Mouse (Mus musculus) splenic B cell, adult 2 months (primary cell): Measurements from ENCODE around the gene Sumo1.
A peak's percentile ranks its signal among the peaks of the same experiment; 100 is the strongest.

ENCODE experiments used
- DNase-seq: peaks from one replicate; pipeline ENCODE4 v3.0.0-alpha.2; 2011; ENCODE audit warnings: low read depth, low spot score
- H3K27me3 ChIP-seq: 2 replicates; pipeline ENCODE4 v1.6.1; 2012; ENCODE audit warnings: mild to moderate bottlenecking, low read length, moderate library complexity, mixed read lengths; ENCODE audit not compliant: control insufficient read depth, poor library complexity, insufficient read depth, severe bottlenecking
- H3K36me3 ChIP-seq: 2 replicates; pipeline ENCODE4 v1.6.1; 2012; ENCODE audit warnings: mild to moderate bottlenecking, low read length, moderate library complexity, mixed read lengths; ENCODE audit not compliant: control insufficient read depth, poor library complexity, insufficient read depth, severe bottlenecking

The Sumo1 gene

DNA sequence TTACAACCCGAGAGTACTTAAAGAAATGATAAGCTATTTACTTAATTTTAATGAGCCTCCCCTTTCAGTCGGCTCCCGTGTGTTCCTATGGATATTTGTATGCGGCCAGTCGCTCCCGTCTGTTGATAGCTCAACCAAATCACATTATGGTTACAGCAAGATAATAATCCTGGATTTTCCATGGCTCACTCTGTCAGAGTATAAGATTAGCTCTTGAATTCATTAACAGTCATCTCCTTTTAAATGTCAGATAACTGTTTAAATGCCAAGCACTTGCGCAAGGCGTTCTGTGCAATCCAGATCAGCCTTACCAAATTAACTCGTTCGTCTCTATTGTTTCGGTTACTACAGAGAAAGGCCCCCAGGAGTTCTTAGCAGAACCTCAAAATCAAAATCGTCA is 77.8 kb downstream of the Sumo1 start:
- H3K27me3 ChIP-seq = no peaks in the 10 kb centered on the region
- H3K36me3 ChIP-seq = no peaks in the 10 kb centered on the region
- no peak for DNase-seq

DNA sequence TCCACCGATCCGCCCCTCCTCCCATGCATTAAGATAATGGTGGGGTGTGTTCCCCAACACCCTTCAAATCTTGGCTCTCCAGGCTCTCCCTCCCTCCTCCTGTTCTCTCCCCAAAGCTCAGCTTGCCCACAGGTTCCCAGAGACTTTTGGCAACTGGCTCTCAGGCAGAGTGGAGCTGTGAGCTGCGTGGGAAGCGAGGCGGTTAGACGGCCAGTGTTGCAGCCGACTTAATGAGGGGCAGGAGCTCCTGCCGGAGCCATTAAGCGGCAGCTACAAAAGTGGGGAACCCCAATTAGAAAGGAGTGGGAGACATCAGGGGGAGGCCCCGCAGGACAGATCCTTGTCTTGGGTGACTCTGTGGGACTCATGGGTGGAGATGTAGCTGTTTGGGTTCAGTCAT is 78.3 kb downstream of the Sumo1 start:
- no peak for DNase-seq
- H3K27me3 ChIP-seq = no peaks in the 10 kb centered on the region
- no peaks in the 10 kb centered on the region for H3K36me3 ChIP-seq

DNA sequence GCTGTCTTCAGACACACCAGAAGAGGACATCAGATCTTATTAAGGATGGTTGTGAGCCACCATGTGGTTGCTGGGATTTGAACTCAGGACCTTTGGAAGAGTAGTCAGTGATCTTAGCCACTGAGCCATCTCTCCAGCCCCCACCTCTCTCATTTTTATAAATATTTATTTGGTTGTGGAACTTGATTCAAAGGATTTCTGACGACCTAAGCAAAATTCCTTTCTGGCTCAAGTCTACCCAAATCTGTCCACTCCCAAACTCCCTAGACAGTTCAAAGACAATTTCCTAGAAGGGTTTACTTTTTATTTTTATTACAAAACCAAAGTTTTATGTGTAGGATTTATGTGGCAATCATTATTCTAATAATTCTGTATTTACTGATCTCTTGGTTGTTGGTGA is 81.4 kb downstream of the Sumo1 start:
- Histone ChIP-seq H3K36me3 (no peaks in the 10 kb centered on the region), H3K27me3 (no peaks in the 10 kb centered on the region)
- DNase-seq = no peak

DNA sequence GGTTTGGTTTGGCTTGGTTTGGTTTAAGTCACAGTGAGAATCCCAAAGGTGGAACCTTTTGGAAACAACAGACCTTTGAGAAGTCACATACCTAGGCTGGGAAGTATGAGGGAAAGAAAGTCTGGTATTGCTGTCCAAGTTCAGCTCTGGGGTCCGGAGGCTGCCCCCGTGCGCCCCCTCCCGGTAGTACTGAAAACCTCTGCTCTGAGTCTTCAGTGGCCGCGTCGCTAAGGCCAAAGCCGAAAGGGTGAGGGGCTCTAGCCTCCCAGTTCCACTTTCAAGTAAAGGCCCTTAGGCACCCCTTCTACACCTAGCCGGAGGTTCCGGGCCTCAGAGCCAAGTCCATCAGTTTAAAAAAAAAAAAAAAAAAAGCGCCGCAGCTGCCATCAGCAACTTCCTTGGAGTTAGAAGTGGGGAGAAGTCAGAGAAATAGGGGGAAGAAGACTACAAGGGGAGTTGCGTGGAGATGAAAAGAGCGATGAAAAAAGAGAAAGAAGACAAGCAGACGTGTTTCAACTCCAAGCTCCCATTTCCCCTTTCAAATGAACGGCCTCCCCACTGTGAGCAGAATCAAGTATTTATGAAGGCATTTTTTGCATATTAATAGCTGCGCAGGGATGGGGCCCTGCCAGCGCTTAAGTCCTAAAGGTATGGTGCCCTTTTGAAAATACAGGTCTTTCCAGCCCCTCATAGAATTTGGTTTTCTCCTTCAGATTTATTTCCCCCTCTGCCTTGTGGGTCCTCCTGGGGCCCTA is 85.8 kb downstream of the Sumo1 start:
- Histone ChIP-seq H3K36me3 (no peaks in the 10 kb centered on the region), H3K27me3 (no peaks in the 10 kb centered on the region)
- DNase-seq = peak; percentile 55

DNA sequence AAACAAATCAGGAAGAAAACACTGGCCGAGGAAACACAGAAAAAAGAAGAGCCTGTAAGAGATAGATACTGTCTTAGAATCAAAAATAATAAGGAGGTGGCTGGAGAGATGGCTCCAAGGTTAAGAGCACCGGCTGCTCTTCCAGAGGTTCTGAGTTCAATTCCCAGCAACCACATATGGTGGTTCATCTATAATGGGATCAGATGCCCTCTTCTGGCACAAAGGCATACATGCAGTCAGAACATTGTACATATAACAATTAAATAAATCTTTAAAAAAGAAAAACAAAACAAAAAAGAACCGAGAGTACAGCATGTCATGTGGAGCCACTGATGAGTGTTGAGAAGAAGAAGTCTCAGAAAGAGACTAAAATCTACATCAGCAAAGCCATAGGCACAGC is 89.8 kb downstream of the Sumo1 start:
- Histone ChIP-seq H3K36me3 (no peaks in the 10 kb centered on the region), H3K27me3 (no peaks in the 10 kb centered on the region)
- no peak for DNase-seq

DNA sequence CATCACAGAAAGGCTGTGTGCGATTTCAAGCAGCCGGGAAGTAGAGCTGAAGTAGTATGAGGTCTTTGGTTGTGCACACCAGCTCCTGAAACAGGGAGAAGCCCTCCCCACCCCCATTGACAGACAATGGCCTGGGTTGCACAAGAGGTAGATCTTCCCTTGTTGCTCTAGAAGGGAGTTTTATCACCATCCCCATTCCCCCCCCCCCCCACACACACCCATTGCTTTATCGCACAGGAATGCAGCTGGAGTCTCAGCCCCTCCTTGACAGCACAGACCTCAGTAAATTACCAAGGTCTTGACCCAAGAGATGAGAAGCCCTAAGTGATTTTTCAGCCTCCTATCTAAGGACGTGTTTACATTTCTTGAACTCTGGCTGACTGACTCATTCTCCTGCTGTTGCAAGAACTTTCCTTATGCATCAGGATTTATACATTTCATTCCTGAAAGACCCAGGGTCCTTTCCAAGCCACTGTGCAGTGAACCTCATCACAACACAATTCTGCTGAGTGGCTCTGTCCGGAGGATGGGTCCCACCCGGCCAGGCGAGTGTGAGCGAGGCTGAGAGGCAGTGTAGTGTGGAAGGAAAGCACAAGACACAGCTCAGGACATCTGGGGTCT is 90.4 kb downstream of the Sumo1 start:
- Histone ChIP-seq H3K27me3 (no peaks in the 10 kb centered on the region), H3K36me3 (no peaks in the 10 kb centered on the region)
- DNase-seq = no peak

DNA sequence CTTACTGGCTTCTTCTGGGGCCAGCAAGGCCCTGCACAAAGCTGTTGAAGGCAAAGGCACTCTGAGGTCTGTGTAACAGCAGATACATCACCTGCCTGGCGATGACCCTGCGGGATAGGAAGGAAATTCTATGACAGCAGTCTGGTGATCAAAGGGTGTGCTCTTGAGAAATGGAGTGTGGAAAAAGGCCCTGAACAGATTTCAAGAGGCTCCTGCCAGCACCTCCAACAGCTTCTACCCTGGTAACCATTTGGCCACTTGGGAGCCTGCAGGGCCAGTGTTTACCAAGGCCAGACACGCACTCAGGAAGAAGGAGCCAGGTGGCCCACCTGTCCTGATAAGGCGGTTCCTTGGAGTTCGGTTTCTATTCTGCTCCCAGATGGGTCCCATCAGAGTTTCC is 91.3 kb downstream of the Sumo1 start:
- DNase-seq = no peak
- H3K36me3 ChIP-seq = no peaks in the 10 kb centered on the region
- H3K27me3 ChIP-seq = no peaks in the 10 kb centered on the region

DNA sequence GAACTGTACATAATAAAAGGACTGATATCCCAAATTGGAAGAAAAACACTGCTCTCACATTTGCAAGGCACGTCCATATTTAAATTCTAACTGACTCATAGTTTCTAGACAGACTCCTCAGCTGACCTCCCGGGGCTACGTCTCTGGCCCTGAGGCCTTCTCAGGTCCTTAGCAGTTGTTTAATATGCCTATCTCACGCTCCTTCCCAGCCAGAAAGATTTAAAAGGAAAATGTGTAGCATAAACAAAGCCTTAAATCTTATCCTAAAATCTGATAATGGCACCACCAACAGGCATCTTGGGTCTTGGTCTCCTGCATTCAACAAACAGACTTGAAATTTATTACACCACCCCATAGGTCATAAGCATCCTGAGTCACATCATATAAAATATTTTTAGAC is 91.9 kb downstream of the Sumo1 start:
- no peaks in the 10 kb centered on the region for H3K27me3 ChIP-seq
- no peak for DNase-seq
- H3K36me3 ChIP-seq = no peaks in the 10 kb centered on the region

DNA sequence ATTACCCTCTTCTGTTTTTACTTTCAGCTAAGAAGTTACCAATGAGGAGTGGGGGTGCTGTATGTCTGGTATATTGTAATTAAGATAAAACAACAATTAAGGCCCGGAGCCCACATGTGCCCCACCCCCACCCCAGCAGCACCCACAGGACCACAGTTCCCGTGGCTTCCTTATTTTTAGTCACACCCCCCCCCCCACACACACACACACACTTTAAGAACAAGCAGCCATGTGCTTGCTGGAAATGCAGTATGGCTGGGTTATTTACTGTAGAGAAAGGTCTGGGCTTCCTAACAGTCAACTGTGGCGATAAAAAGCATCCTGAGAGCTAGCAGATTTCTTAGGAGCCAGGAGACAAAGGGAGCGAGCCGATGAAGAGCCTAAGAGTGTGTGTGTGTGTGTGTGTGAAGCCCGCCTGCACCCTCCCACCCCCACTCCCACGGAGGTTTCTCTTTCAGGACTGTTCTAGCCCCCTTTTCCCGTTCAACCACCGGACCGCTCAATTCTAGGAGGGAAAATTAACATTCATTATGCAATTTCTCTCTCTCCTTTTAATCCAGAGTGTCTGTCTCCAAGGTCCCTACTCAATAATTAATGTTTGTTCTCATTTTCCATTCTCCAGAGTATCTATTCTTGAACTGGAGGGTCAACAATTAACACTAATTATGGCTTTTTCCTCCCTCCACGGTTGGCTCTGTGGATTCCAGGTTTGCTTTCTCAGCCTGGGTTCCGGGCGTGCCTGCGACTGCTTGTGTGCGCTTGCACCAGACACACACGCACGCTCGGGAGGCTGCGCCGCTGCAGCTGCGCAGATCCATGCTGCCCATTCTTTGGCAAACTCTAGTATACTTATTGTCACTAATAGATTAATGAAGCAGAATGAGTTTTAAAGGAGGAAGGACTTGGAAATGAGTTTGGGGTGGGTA is 96.1 kb downstream of the Sumo1 start:
- H3K36me3 ChIP-seq = no peaks in the 10 kb centered on the region
- DNase-seq = no peak
- H3K27me3 ChIP-seq = no peaks in the 10 kb centered on the region

DNA sequence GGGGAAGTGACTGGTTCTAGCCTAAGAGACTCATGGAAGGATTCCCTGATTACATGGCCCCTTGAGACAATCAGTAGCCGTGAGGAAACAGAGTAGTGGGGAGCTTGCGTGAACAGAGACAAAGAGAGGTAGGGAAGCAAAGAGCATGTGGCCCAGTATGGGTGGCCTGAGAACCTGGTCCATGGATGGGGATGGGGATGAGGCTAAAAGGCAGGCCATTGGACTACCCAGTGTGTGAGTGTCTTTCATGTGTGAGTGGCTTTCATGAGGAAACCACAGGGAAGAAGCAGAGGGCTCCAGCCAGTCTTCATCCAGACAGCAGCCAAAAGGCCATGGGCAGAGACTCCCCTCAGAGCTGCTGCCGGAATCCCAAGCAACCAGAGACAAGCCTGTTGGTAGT is 96.8 kb downstream of the Sumo1 start:
- Histone ChIP-seq H3K27me3 (no peaks in the 10 kb centered on the region), H3K36me3 (no peaks in the 10 kb centered on the region)
- DNase-seq = no peak

DNA sequence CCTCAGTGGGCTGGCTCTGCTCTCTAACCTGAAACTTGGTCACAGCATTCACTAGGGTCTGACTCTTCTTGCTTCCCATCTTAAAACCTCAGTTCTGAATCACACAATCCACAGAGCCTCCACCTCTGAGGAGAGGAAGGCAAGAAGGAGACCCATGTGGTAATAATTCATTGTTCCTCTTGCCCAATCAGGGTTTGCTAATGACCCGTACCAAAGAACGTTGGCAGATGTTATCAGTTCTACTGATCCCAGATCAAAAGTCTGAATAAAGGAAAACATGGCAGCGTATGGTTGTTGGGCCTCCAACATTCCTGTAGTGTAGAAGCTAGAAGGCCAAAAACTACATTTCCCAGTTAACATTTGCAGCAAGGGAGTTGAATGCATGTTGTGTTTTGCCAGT is 99.1 kb downstream of the Sumo1 start:
- no peaks in the 10 kb centered on the region for H3K36me3 ChIP-seq
- no peaks in the 10 kb centered on the region for H3K27me3 ChIP-seq
- no peak for DNase-seq

DNA sequence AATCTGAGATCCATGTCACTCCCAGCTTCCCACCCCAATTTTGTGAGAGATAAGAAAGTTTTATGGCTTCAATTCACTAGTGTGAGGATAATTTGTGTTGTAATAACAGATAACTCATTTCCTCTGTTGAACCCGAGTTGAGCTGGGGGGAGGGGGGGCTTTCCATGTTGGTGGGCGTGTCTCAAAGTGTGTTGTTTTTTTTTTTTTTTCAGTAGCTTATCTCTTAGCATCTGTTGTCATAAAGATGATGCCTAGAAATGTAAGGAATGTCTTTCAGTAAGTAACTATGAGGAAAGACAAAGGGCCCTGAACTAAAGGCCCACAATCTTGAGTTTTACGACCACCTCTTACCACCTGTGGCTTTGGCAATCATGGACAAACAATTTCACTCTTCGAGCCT is 99.9 kb downstream of the Sumo1 start:
- no peak for DNase-seq
- no peaks in the 10 kb centered on the region for H3K36me3 ChIP-seq
- no peaks in the 10 kb centered on the region for H3K27me3 ChIP-seq

DNA sequence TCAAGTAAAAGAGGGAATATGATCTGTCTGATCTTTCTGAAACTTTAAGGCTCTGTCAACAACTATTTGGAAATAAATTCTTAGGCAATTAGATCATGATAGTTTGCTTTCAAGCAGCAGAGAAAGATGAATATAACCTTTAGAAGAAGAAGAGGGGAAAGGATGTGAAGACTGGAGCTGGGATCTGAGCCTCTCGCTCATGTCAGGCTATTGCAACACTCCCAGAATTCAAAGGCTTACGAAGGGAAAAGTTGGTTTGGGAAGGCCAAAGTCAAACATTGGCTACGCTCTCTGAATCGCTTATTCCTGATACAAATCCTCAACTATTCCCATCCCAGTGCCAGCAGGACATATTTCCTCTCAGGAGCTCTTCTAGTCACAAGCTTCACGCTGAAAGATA is 101.3 kb downstream of the Sumo1 start:
- DNase-seq = no peak
- Histone ChIP-seq H3K36me3 (no peaks in the 10 kb centered on the region), H3K27me3 (no peaks in the 10 kb centered on the region)

DNA sequence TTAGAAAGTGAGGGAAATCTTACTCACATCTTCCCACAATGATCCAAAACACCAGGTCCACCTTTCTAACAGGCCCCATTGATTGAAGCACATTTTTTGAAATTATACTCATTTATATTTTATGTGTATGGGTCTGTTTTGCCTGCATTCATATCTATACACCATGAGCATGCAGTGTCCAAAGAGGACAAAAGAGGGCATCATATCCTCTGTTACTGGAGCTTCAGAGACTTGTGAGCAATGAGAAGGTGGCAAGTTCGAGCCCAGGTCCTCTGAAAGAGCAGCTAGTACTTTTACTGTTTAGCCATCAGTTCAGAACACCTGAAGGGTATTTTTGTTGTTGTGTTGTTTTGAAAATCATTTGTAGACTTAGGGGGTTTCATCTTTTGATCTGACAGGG is 102.4 kb downstream of the Sumo1 start:
- DNase-seq = no peak
- Histone ChIP-seq H3K36me3 (no peaks in the 10 kb centered on the region), H3K27me3 (no peaks in the 10 kb centered on the region)

DNA sequence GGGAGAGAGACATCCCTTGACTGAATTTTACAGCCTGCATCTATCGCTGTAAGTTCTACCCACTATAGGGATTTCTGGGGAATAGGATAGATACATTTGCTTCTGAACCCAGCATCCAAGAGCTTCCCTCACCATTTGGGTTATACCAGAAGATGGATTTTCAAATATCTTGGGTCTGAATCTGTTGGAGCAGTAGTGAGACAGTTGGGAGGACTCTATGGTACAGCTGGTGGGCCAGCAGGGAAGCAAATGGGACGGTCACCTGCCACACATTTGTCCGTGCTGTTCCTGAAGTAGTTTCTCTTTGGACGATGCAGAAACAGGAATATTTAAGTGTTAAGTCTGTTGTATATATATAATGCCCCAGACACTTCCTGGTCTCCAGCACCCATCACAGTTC is 103.1 kb downstream of the Sumo1 start:
- H3K27me3 ChIP-seq = no peaks in the 10 kb centered on the region
- no peaks in the 10 kb centered on the region for H3K36me3 ChIP-seq
- DNase-seq = no peak
